Mouse (Mus musculus): ENCODE measurements around the gene Defb30. TPM values are rescaled to one million over a fixed set of nuclear protein-coding genes. Genes with fewer than 3 reads are reported as not detected.

Gene Defb30
- total and polyA plus RNA-seq, 3 experiments = not detected

DNA sequence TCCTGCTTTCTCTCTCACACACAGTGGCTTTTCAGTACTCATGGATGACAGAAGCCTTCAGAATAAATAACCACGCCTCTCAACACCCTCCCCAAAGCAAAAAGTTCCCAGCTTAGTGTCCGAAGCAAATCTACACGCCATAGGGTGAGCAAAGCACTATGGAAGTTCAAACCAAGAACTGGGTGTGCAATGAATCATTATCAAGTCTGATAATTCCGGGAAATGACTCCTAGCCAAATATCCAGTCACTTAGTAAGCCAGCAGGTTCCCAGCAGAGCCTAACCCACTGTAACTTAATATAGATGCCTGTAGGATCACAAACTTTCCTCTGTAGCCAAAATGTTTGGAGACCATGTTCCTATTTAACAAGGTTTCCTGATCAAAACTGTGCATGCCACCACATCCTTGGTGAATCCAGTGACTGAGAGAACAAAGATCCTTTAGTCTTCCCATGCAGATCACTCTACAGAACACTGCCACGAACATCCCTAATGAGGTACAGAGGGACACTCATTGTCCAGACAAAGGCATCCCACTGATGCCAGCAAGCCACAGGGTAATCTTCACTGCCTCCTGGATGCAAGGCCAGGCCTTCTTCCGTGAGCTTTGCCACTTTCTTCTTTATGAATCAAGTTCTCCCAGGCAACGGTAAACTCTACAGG, 57.8 kb downstream of the Defb30 start:
- H3K4me2 ChIP-seq (ENCODE audit: insufficient read depth, low read depth, poor library complexity, severe bottlenecking) = no peak overlapping the region
- no peaks in the 10 kb centered on the region for H3K9me3 ChIP-seq (replicated peaks; ENCODE audit: low read length)
- H3K27ac ChIP-seq (ENCODE audit: insufficient read depth, low read depth) = no peak overlapping the region
- no peak for TF ChIP-seq ZKSCAN1 (IDR thresholded peaks at IDR 0.05; ENCODE audit: borderline replicate concordance, low read depth, low read length)
- TF ChIP-seq MYC (IDR thresholded peaks at IDR 0.05; ENCODE audit: low read depth, low read length) = no peak
- no peak for TF ChIP-seq MXI1 (IDR thresholded peaks at IDR 0.05; ENCODE audit: low read depth, low read length)
- no peak for TF ChIP-seq USF2 (conservative IDR thresholded peaks at IDR 0.05; ENCODE audit: low read depth, low read length)
- TF ChIP-seq CHD2 (IDR thresholded peaks at IDR 0.05; ENCODE audit: low read length) = no peak
- no peak for TF ChIP-seq ETS1 (conservative IDR thresholded peaks at IDR 0.05; ENCODE audit: low read depth, low read length)
- TF ChIP-seq UBTF (IDR thresholded peaks at IDR 0.05; ENCODE audit: low read depth, low read length) = no peak
- TF ChIP-seq NRF1 (IDR thresholded peaks at IDR 0.05; ENCODE audit: low read depth, low read length) = no peak
- no peak for TF ChIP-seq MEF2A (IDR thresholded peaks at IDR 0.05; ENCODE audit: borderline replicate concordance, low read depth, low read length)
- TF ChIP-seq BHLHE40 (IDR thresholded peaks at IDR 0.05; ENCODE audit: low read depth, low read length) = no peak
- no peaks in the 10 kb centered on the region for H3K4me1 ChIP-seq (ENCODE audit: control insufficient read depth in 1 of 2, insufficient read depth in 2 of 2)
- no peaks in the 10 kb centered on the region for H3K79me2 ChIP-seq (replicated peaks; ENCODE audit: control insufficient read depth, extremely low read depth, insufficient read depth, poor library complexity, severe bottlenecking)
- H3K4me3 ChIP-seq (replicated peaks in 1 of 3; ENCODE audit: low read depth in 2 of 3, low read length in 2 of 3, poor library complexity in 1 of 3) = no peak overlapping the region
- dilution Hi-C loops (cut with MboI; ENCODE audit: extremely low pct_ligation_motif_present, extremely low pct_unique_long_range_greater_than_20kb, low sequenced_read_pairs) (no loop called here), in situ Hi-C loops (cut with MboI; ENCODE audit: low pct_ligation_motif_present, low pct_unique_long_range_greater_than_20kb, low sequenced_read_pairs) (no loop called here)
- no peak for DNase-seq (ENCODE audit: extremely low read depth)
- H3K9ac ChIP-seq (ENCODE audit: insufficient read depth, low read depth) = no peak overlapping the region
- H3K27me3 ChIP-seq (replicated peaks) = no peaks in the 10 kb centered on the region
- H3K36me3 ChIP-seq (replicated peaks in 1 of 2; ENCODE audit: control insufficient read depth in 1 of 2, insufficient read depth in 1 of 2, low read length in 1 of 2) = no peaks in the 10 kb centered on the region

DNA sequence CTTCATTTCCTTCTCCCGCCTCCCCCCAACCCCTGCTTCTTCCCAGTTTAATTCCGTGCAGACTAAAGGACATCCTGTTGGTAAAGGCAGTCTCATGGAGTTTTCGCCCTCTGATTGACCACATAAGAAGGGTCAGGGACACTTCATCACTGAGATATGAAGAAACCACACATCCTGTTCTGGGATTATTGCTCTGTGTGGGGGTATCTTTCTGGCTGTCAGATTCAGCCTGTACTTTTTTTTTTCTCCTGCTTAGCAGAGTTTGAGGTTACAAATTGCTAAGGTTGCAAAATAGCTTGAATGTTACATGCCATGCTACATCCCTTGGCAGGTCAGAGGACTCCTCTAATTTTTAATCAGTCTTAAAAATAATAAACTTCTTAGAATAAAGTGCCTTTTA, 58.5 kb downstream of the Defb30 start:
- Histone ChIP-seq H3K9ac (ENCODE audit: insufficient read depth, low read depth) (no peak overlapping the region), H3K79me2 (replicated peaks; ENCODE audit: control insufficient read depth, extremely low read depth, insufficient read depth, poor library complexity, severe bottlenecking) (no peaks in the 10 kb centered on the region), H3K4me1 (ENCODE audit: control insufficient read depth in 1 of 2, insufficient read depth in 2 of 2) (no peaks in the 10 kb centered on the region), H3K4me2 (ENCODE audit: insufficient read depth, low read depth, poor library complexity, severe bottlenecking) (no peak overlapping the region), H3K27me3 (replicated peaks) (no peaks in the 10 kb centered on the region), H3K9me3 (replicated peaks; ENCODE audit: low read length) (no peaks in the 10 kb centered on the region), H3K36me3 (replicated peaks in 1 of 2; ENCODE audit: control insufficient read depth in 1 of 2, insufficient read depth in 1 of 2, low read length in 1 of 2) (no peaks in the 10 kb centered on the region), H3K4me3 (replicated peaks in 1 of 3; ENCODE audit: low read depth in 2 of 3, low read length in 2 of 3, poor library complexity in 1 of 3) (no peak overlapping the region), H3K27ac (ENCODE audit: insufficient read depth, low read depth) (no peak overlapping the region)
- TF ChIP-seq SMC3 (IDR thresholded peaks at IDR 0.05; ENCODE audit: low read depth, low read length) (no peak), EP300 (IDR thresholded peaks at IDR 0.05; ENCODE audit: low read length) (no peak), E2F4 (IDR thresholded peaks at IDR 0.05; ENCODE audit: insufficient replicate concordance, low read depth, low read length) (no peak), SIN3A (IDR thresholded peaks at IDR 0.05; ENCODE audit: low read length) (no peak), JUN (IDR thresholded peaks at IDR 0.05; ENCODE audit: insufficient read depth, low read depth, low read length) (no peak), CHD1 (IDR thresholded peaks at IDR 0.05; ENCODE audit: low read depth, low read length) (no peak), UBTF (IDR thresholded peaks at IDR 0.05; ENCODE audit: low read depth, low read length) (no peak), KAT2A (IDR thresholded peaks at IDR 0.05; ENCODE audit: insufficient replicate concordance, low read length) (no peak), MAX (IDR thresholded peaks at IDR 0.05; ENCODE audit: low read length) (no peak), ZKSCAN1 (IDR thresholded peaks at IDR 0.05; ENCODE audit: borderline replicate concordance, low read depth, low read length) (no peak), MAFK (IDR thresholded peaks at IDR 0.05; ENCODE audit: insufficient replicate concordance, low read length) (no peak), ZC3H11A (IDR thresholded peaks at IDR 0.05; ENCODE audit: low read depth, low read length) (no peak), TCF12 (IDR thresholded peaks at IDR 0.05; ENCODE audit: low read depth, low read length) (no peak), IRF4 (IDR thresholded peaks at IDR 0.05; ENCODE audit: low read depth, low read length) (no peak), USF1 (IDR thresholded peaks at IDR 0.05; ENCODE audit: low read depth, low read length) (no peak), ZMIZ1 (IDR thresholded peaks at IDR 0.05; ENCODE audit: low read depth, low read length) (no peak), USF2 (conservative IDR thresholded peaks at IDR 0.05; ENCODE audit: low read depth, low read length) (no peak), POLR2A (IDR thresholded peaks at IDR 0.05; ENCODE audit: low read depth, low read length) (no peak), HCFC1 (IDR thresholded peaks at IDR 0.05; ENCODE audit: low read depth, low read length) (no peak), ETS1 (conservative IDR thresholded peaks at IDR 0.05; ENCODE audit: low read depth, low read length) (no peak)
- in situ Hi-C loops (cut with MboI; ENCODE audit: low pct_ligation_motif_present, low pct_unique_long_range_greater_than_20kb, low sequenced_read_pairs) (no loop called here), dilution Hi-C loops (cut with MboI; ENCODE audit: extremely low pct_ligation_motif_present, extremely low pct_unique_long_range_greater_than_20kb, low sequenced_read_pairs) (no loop called here)
- DNase-seq (ENCODE audit: extremely low read depth) = no peak

All from CH12.LX (cell line).